Mouse (Mus musculus): ENCODE results near the gene Pigr.

The Pigr gene

DNA sequence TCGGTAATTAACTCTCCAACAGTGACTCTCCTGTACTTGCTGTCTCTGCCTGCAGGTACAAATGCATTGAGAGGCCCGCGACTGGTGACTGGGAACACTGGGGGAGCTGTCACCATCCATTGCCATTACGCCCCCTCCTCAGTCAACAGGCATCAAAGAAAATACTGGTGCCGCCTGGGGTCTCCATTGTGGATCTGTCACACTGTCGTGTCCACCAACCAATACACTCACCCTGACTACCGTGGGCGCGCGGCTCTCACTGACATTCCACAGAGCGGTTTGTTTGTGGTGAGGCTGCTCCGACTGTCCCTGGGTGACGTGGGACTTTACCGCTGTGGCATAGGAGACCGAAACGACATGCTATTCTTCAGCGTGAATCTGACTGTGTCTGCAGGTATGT, 15.2 kb upstream of the Pigr start:
- H3K27me3 ChIP-seq (ENCODE audit: control insufficient read depth, insufficient read depth, low read length, poor library complexity, severe bottlenecking) = no peaks in the 10 kb centered on the region
- DNase-seq (ENCODE audit: low read depth, low spot score) = no peak
- H3K36me3 ChIP-seq (ENCODE audit: control insufficient read depth, insufficient read depth, low read length, poor library complexity, severe bottlenecking) = no peaks in the 10 kb centered on the region; the same call in 1 of the 2 replicates

DNA sequence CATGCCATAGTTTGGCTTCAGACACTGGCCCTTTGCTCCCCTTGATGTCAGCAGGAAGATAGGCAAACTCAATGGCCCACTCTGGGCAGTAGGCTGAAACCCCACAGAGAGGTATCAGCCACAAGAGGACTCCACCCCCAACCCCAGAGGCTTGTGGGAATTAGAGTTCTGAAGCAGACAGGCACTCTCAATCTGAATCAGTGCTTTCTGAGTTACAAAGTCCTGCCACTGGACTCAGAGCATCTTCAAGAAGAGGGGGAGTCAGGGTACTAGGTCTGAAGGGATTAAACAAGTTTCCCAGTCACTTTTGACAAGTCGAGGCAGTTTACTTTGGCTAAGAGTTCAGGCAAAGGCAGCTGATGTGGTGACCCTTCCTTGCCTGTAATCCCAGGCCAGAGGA, 6.7 kb upstream of the Pigr start:
- Histone ChIP-seq H3K36me3 (ENCODE audit: control insufficient read depth, insufficient read depth, low read length, poor library complexity, severe bottlenecking) (no peaks in the 10 kb centered on the region; the same call in 1 of the 2 replicates), H3K27me3 (ENCODE audit: control insufficient read depth, insufficient read depth, low read length, poor library complexity, severe bottlenecking) (no peaks in the 10 kb centered on the region)
- peak; percentile 48 for DNase-seq (ENCODE audit: low read depth, low spot score)

DNA sequence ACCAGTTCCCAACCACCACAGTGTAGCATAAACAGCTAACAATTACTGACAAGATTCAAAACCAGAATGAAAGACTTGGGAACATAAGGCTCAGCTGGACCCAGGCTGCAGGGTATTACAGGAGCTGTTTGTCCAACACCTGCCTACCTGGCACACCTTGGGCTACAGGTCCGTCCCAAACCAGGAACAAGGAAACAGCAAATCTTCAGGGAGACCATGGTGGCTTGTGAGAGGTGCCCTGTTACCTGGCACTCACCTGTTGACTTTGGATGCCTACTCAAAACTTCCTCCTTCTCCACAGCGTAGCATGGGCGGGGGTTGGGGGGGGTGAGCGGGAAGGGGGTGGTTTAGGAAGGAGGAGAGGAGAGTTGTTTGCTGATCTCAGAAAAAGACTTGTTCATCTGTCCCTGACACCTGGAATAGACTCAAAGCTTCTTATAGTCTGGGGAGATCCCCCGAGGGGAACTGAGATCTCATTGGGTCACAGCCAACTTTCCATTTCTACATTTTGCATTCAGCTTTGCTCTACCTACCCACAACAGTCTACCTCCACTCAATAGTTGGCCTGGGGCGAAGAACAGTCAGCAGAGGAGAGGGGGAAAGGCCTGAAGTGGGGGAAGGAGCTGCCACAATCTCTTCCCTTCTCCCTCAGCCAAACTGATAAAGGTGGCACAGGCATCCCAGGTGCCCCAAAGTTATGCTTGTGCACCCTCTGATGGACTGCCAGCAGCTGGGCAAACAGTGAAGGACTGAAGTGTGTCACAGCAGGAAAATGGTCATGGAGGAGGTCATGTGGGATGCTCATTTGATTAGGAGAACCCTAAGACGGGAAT, 6.0 kb upstream of the Pigr start:
- Histone ChIP-seq H3K36me3 (ENCODE audit: control insufficient read depth, insufficient read depth, low read length, poor library complexity, severe bottlenecking) (no peaks in the 10 kb centered on the region), H3K27me3 (ENCODE audit: control insufficient read depth, insufficient read depth, low read length, poor library complexity, severe bottlenecking) (no peaks in the 10 kb centered on the region)
- DNase-seq (ENCODE audit: low read depth, low spot score) = peak; percentile 89

GRCm38 (mm10) chr1:130821149-130821471, 5.4 kb upstream of the Pigr start:
- H3K36me3 ChIP-seq (ENCODE audit: control insufficient read depth, insufficient read depth, low read length, poor library complexity, severe bottlenecking) = no peaks in the 10 kb centered on the region
- H3K27me3 ChIP-seq (ENCODE audit: control insufficient read depth, insufficient read depth, low read length, poor library complexity, severe bottlenecking) = no peaks in the 10 kb centered on the region
- peak; percentile 61 for DNase-seq (ENCODE audit: low read depth, low spot score)

DNA sequence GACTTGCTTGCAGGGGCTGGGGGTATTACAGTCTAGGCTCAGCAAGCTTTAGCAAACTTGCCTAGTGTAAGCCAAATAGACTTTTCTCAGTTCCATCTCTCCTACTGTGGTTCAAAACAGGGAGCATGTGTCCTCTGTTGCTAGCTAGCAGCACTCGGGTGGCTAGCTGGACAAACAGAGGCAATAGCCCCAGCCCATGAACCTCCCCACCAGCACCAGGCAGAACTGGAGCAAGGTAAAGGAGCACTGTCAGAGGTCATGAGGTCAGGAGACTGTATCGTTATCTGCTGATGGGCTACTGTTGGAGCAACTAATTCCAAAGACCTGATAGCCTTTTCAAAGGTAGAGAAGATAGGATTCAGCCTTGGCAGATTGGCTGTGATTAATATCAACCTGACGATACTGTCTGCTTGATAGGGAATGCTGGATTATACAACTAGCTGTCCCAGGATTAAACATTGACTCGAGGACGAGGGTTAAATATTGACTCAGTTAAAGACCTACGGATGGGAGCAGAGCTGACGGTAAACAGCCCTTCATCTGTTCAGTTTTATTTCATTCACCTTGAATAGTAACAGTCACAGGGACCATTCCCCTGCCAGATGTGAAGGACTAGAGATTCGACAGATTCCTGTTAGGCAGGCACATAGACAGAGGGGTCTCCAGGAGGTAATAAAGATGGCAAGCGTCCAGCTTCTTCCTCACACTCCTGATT, 4.4 kb upstream of the Pigr start:
- Histone ChIP-seq H3K27me3 (ENCODE audit: control insufficient read depth, insufficient read depth, low read length, poor library complexity, severe bottlenecking) (no peaks in the 10 kb centered on the region), H3K36me3 (ENCODE audit: control insufficient read depth, insufficient read depth, low read length, poor library complexity, severe bottlenecking) (no peaks in the 10 kb centered on the region)
- no peak for DNase-seq (ENCODE audit: low read depth, low spot score)

GRCm38 (mm10) chr1:130828656-130829055, 2.2 kb downstream of the Pigr start:
- no peaks in the 10 kb centered on the region for H3K36me3 ChIP-seq (ENCODE audit: control insufficient read depth, insufficient read depth, low read length, poor library complexity, severe bottlenecking)
- no peak for DNase-seq (ENCODE audit: low read depth, low spot score)
- H3K27me3 ChIP-seq (ENCODE audit: control insufficient read depth, insufficient read depth, low read length, poor library complexity, severe bottlenecking) = no peaks in the 10 kb centered on the region

GRCm38 (mm10) chr1:130829906-130830830, 3.7 kb downstream of the Pigr start:
- no peak for DNase-seq (ENCODE audit: low read depth, low spot score)
- Histone ChIP-seq H3K27me3 (ENCODE audit: control insufficient read depth, insufficient read depth, low read length, poor library complexity, severe bottlenecking) (no peaks in the 10 kb centered on the region), H3K36me3 (ENCODE audit: control insufficient read depth, insufficient read depth, low read length, poor library complexity, severe bottlenecking) (no peaks in the 10 kb centered on the region)

GRCm38 (mm10) chr1:130832230-130833149, 6.0 kb downstream of the Pigr start:
- H3K36me3 ChIP-seq (ENCODE audit: control insufficient read depth, insufficient read depth, low read length, poor library complexity, severe bottlenecking) = no peaks in the 10 kb centered on the region
- DNase-seq (ENCODE audit: low read depth, low spot score) = no peak
- H3K27me3 ChIP-seq (ENCODE audit: control insufficient read depth, insufficient read depth, low read length, poor library complexity, severe bottlenecking) = no peaks in the 10 kb centered on the region

DNA sequence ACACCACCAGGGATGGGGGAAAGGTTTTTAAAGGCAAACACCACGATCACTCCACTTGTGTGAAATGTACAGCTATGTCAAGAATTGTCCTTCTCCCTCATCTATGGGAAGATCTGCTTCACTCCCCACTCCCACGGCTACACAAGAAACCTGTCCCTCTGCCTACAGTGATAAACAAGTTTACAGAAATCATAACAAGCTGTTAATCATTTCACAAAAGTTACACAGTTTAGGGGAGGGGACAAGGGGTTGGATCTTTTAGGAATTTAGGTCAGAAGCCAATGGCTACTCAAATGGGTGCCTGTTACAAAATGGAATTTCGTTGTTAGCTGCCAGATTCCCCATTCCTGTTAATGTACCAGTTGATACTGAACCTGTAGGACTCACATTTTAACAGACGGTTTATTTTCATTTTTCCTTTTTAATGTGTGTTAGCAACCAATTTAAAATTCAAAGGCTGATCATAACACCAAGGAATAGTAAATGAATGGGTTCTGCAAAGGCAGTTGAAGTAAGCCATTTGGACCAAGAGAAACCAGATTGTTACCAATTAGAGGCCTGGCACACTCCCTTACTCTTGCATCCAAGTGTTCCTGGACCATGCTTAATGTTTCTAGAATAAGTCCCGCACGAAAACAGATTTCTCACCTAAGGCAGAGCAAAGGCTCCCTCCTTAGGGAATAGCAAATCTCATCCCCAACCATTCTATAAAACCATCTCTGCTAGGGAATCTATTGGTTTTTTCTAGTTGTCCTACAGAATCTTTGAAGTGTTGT, 8.9 kb downstream of the Pigr start:
- no peaks in the 10 kb centered on the region for H3K27me3 ChIP-seq (ENCODE audit: control insufficient read depth, insufficient read depth, low read length, poor library complexity, severe bottlenecking)
- DNase-seq (ENCODE audit: low read depth, low spot score) = no peak
- H3K36me3 ChIP-seq (ENCODE audit: control insufficient read depth, insufficient read depth, low read length, poor library complexity, severe bottlenecking) = no peaks in the 10 kb centered on the region

DNA sequence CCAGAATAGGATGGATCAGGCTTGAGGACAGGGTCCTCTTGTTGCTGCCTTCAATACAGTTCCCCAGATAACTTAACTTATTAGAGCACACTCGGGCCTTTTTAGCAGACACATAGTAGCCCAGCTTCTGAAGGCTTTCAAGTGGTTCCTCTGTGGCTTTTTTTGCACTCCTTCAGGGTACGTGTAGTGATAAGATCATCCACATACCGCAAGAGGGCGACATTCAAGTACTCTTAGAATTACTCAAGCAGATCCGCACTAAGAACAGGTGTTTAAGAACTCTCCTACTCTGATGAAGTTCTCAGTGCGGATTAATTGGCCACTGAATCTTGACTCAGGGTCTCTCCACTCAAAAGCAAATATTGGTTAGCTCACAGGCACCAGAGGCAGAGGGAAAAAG, 11.8 kb downstream of the Pigr start:
- DNase-seq (ENCODE audit: low read depth, low spot score) = peak; percentile 94
- Histone ChIP-seq H3K36me3 (ENCODE audit: control insufficient read depth, insufficient read depth, low read length, poor library complexity, severe bottlenecking) (no peaks in the 10 kb centered on the region), H3K27me3 (ENCODE audit: control insufficient read depth, insufficient read depth, low read length, poor library complexity, severe bottlenecking) (no peaks in the 10 kb centered on the region)

GRCm38 (mm10) chr1:130840599-130841379, 14.3 kb downstream of the Pigr start:
- Histone ChIP-seq H3K27me3 (ENCODE audit: control insufficient read depth, insufficient read depth, low read length, poor library complexity, severe bottlenecking) (no peaks in the 10 kb centered on the region), H3K36me3 (ENCODE audit: control insufficient read depth, insufficient read depth, low read length, poor library complexity, severe bottlenecking) (no peaks in the 10 kb centered on the region)
- DNase-seq (ENCODE audit: low read depth, low spot score) = no peak

DNA sequence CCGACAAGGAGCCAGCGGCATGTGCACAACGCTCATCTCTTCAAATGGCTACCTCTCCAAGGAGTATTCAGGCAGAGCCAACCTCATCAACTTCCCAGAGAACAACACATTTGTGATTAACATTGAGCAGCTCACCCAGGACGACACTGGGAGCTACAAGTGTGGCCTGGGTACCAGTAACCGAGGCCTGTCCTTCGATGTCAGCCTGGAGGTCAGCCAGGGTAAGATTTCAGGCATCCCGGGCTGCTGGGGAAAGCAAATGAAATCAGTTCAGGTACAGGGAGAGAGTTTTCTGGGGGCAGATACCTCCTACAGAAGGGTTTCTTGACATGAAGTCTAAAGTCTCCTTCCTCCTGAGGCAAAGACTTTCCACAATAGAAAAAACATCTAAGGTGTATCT, 15.1 kb downstream of the Pigr start:
- no peaks in the 10 kb centered on the region for H3K36me3 ChIP-seq (ENCODE audit: control insufficient read depth, insufficient read depth, low read length, poor library complexity, severe bottlenecking)
- H3K27me3 ChIP-seq (ENCODE audit: control insufficient read depth, insufficient read depth, low read length, poor library complexity, severe bottlenecking) = no peaks in the 10 kb centered on the region
- no peak for DNase-seq (ENCODE audit: low read depth, low spot score)

DNA sequence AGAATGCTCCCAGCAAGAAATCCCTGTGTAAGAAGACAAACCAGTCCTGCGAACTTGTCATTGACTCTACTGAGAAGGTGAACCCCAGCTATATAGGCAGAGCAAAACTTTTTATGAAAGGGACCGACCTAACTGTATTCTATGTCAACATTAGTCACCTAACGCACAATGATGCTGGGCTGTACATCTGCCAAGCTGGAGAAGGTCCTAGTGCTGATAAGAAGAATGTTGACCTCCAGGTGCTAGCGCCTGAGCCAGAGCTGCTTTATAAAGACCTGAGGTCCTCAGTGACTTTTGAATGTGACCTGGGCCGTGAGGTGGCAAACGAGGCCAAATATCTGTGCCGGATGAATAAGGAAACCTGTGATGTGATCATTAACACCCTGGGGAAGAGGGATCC, 18.0 kb downstream of the Pigr start:
- Histone ChIP-seq H3K27me3 (ENCODE audit: control insufficient read depth, insufficient read depth, low read length, poor library complexity, severe bottlenecking) (no peaks in the 10 kb centered on the region), H3K36me3 (ENCODE audit: control insufficient read depth, insufficient read depth, low read length, poor library complexity, severe bottlenecking) (no peaks in the 10 kb centered on the region)
- DNase-seq (ENCODE audit: low read depth, low spot score) = no peak
